Mouse (Mus musculus): ENCODE results near the gene Plbd2. TPM values are rescaled to one million over a fixed set of nuclear protein-coding genes. Genes with fewer than 3 reads are reported as not detected.
"Not testable (repeated sequence)": the region's sequence is repeated elsewhere in the genome, so short reads cannot be mapped to it uniquely, and the experiment has no call there.

Gene Plbd2
- polyA plus RNA-seq, 1 experiment from 2014 or later: 32.3 TPM

DNA sequence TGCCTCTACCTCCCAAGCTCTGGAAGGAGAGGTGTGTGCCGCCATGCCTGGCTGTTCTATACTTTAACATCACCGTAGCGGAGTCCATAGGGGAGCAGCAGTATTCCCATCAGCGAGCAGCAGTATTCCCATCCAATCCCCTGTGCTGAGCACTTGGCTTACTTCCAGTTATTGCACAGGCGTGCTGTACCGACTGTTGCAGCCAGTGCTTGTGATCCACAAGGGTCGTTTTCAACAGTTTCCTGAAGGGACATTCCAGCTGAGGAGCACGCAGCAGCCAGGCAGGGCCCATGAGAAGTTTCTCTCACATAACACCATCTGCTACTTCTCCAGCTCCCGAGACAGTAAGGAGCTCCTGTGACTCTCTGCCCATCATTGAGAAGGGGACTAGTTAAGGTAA lies 3.1 kb upstream of the Plbd2 start:
- no peak for ATAC-seq (ENCODE audit: low FRiP score)
- Histone ChIP-seq H3K9ac (no peak overlapping the region), H3K4me2 (no peak overlapping the region), H3K36me3 (no peaks in the 10 kb centered on the region), H3K27me3 (0 out of 2 replicates have a peak, but pooled peaks cover 5% of the 10 kb centered on the region), H3K4me1 (replicated peaks) (peaks cover 47% of the 10 kb centered on the region), H3K9me3 (no peaks in the 10 kb centered on the region), H3K27ac (no peak overlapping the region), H3K4me3 (no peak overlapping the region)
- 57% methylated on average over 9 of the region's 9 CpGs for WGBS

DNA sequence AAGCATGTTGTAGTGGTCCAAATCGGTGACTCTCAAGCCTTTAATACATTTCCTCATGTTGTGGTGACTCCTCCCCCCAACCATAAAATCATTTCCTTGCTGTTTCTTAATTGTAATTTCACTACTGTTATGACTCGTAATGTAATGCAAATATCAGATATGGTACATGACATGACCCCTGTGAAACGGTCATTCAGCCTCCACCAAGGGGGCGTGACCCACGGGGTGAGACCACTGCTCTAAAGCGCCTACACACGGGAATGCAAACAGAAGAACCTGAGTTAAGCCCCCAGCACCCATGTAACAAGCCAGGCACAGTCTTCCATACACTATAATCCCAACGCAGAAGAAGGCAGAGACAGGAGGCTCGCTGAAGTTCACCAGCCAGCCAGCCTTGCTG lies 2.4 kb upstream of the Plbd2 start:
- Histone ChIP-seq H3K9me3 (no peaks in the 10 kb centered on the region), H3K4me3 (no peak overlapping the region), H3K36me3 (no peaks in the 10 kb centered on the region), H3K4me1 (replicated peaks) (peaks cover 40% of the 10 kb centered on the region), H3K27me3 (no peaks in the 10 kb centered on the region), H3K27ac (no peak overlapping the region), H3K9ac (no peak overlapping the region), H3K4me2 (no peak overlapping the region)
- WGBS: 72% methylated on average over 9 of the region's 9 CpGs
- no peak for ATAC-seq (ENCODE audit: low FRiP score)

DNA sequence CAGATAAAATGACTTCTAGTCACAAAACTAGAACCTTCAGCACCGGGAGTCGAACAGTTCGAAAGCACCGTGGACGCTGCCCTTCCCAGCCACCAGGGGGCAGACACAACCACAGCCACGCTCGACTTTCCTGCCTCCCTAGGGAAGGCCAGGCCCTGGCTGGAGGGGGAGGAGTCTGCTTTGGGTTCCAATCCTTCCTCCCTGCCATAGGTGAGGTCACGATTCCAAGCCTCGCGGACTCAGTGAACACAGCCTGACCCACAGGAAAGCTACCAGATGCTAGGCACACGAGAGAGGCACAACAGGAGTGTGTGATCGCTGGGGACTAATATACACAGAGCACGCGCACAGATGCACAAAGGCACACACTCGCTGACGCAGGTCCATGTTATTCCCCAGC lies 1.9 kb upstream of the Plbd2 start:
- no peak overlapping the region for H3K9ac ChIP-seq
- 24% methylated on average over 16 of the region's 16 CpGs for WGBS
- peaks cover 36% of the 10 kb centered on the region for H3K4me1 ChIP-seq (replicated peaks)
- H3K9me3 ChIP-seq: no peaks in the 10 kb centered on the region
- H3K27me3 ChIP-seq: no peaks in the 10 kb centered on the region
- no peaks in the 10 kb centered on the region for H3K36me3 ChIP-seq
- ATAC-seq (ENCODE audit: low FRiP score): no peak
- H3K27ac ChIP-seq: no peak overlapping the region
- H3K4me3 ChIP-seq: no peak overlapping the region
- no peak overlapping the region for H3K4me2 ChIP-seq

DNA sequence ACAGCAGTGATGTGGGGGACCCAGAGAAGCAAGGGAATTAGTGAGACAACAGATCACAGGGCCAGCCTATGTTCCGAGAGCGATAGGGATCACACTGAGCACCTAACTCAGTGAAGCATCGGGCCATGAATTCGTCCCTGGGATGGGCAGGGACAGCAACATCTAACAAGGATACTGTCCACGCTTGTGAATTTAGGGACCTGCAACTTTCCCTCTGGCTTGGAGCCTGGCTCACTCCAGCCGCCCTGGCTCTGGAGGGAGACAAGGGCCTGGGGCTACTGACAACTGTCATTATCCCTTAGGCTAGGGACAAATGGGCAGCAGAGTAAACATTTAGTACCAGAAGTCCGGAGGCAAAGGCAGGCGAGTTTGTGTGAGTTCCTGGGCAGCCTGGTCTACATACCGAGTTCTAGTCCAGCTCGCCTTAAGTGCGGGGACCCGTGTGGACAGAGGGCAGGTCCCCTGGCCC lies 716 bp downstream of the Plbd2 start:
- 0 out of 2 replicates have a peak, but pooled peaks have one; percentile 32 for ATAC-seq (ENCODE audit: low FRiP score)
- Histone ChIP-seq H3K4me1 (replicated peaks) (peaks cover 31% of the 10 kb centered on the region), H3K9ac (peak overlapping the region; percentile 96), H3K4me2 (peak overlapping the region; percentile 96), H3K36me3 (peaks cover 11% of the 10 kb centered on the region), H3K9me3 (no peaks in the 10 kb centered on the region), H3K27me3 (no peaks in the 10 kb centered on the region), H3K4me3 (peak overlapping the region; percentile 92), H3K27ac (no peak overlapping the region)
- WGBS: 6% methylated on average over 12 of the region's 12 CpGs

- H3K9ac ChIP-seq: peak overlapping the region; percentile 96
- no peak overlapping the region for H3K27ac ChIP-seq
- WGBS: 70% methylated on average over 9 of the region's 9 CpGs
- H3K4me1 ChIP-seq (replicated peaks): peaks cover 27% of the 10 kb centered on the region
- peak overlapping the region; percentile 92 for H3K4me3 ChIP-seq
- H3K36me3 ChIP-seq: peaks cover 13% of the 10 kb centered on the region
- H3K4me2 ChIP-seq: peak overlapping the region; percentile 96
- H3K27me3 ChIP-seq: no peaks in the 10 kb centered on the region
- H3K9me3 ChIP-seq: no peaks in the 10 kb centered on the region
- no peak for ATAC-seq (ENCODE audit: low FRiP score)
These were observed 1.2 kb downstream of the Plbd2 start for GRCm38 (mm10) chr5:120502147-120502621.

- peaks cover 24% of the 10 kb centered on the region for H3K36me3 ChIP-seq
- not testable (repeated sequence) for H3K9ac ChIP-seq; H3K27me3 ChIP-seq; ATAC-seq (ENCODE audit: low FRiP score); H3K4me3 ChIP-seq; H3K9me3 ChIP-seq; H3K27ac ChIP-seq; H3K4me2 ChIP-seq
- 86% methylated on average over 9 of the region's 9 CpGs for whole genome bisulfite sequencing
- peaks cover 21% of the 10 kb centered on the region for H3K4me1 ChIP-seq (replicated peaks)
These were observed 2.8 kb downstream of the Plbd2 start for GRCm38 (mm10) chr5:120500609-120501008.

- H3K27ac ChIP-seq: no peak overlapping the region
- H3K4me2 ChIP-seq: no peak overlapping the region
- no peaks in the 10 kb centered on the region for H3K9me3 ChIP-seq
- ATAC-seq (ENCODE audit: low FRiP score): no peak
- peaks cover 27% of the 10 kb centered on the region for H3K4me1 ChIP-seq (replicated peaks)
- peaks cover 32% of the 10 kb centered on the region for H3K36me3 ChIP-seq
- H3K4me3 ChIP-seq: no peak overlapping the region
- no peaks in the 10 kb centered on the region for H3K27me3 ChIP-seq
- no peak overlapping the region for H3K9ac ChIP-seq
- WGBS: 81% methylated on average over 4 of the region's 4 CpGs
These were observed 4.2 kb downstream of the Plbd2 start for GRCm38 (mm10) chr5:120499202-120499601.

GRCm38 (mm10) chr5:120497071-120497470 lies 6.4 kb downstream of the Plbd2 start:
- peaks cover 27% of the 10 kb centered on the region for H3K4me1 ChIP-seq (replicated peaks)
- H3K9ac ChIP-seq: no peak overlapping the region
- H3K4me2 ChIP-seq: no peak overlapping the region
- no peak for ATAC-seq (ENCODE audit: low FRiP score)
- 94% methylated on average over 3 of the region's 3 CpGs for WGBS
- peaks cover 53% of the 10 kb centered on the region for H3K36me3 ChIP-seq
- no peaks in the 10 kb centered on the region for H3K9me3 ChIP-seq
- H3K4me3 ChIP-seq: no peak overlapping the region
- H3K27me3 ChIP-seq: no peaks in the 10 kb centered on the region
- H3K27ac ChIP-seq: no peak overlapping the region

DNA sequence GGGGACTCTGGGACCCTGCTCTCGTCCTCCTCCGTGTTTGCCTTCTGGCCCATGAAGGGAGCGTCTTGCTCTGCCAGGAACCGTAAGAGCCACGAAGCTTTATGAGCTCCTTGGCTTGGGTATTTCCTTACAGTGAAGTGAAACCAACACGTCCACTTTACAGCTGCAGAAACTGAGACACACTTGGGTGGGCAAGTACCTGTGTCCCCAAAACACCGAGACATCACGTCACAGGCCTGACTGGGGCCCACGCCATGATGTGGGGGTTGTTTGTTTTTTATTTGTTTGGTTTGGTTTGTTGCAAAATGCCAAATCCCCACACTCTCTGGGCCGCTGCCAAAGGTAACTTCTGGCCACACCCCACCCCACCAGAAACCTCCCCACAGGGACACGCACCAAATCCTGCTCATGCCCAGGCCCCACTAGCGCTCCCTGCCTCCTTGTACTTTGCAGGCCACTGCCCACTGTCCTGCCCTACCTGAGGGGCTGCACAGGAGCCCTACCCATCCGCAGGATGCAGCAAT lies 7.7 kb downstream of the Plbd2 start:
- Histone ChIP-seq H3K4me3 (no peak overlapping the region), H3K4me1 (replicated peaks) (peaks cover 26% of the 10 kb centered on the region; the same call in 1 of the 2 replicates), H3K27me3 (no peaks in the 10 kb centered on the region), H3K36me3 (peaks cover 59% of the 10 kb centered on the region), H3K27ac (no peak overlapping the region), H3K4me2 (no peak overlapping the region), H3K9me3 (no peaks in the 10 kb centered on the region), H3K9ac (0 out of 2 replicates have a peak overlapping the region, but pooled peaks have one; percentile 8)
- no peak for ATAC-seq (ENCODE audit: low FRiP score)
- 94% methylated on average over 13 of the region's 13 CpGs for WGBS

DNA sequence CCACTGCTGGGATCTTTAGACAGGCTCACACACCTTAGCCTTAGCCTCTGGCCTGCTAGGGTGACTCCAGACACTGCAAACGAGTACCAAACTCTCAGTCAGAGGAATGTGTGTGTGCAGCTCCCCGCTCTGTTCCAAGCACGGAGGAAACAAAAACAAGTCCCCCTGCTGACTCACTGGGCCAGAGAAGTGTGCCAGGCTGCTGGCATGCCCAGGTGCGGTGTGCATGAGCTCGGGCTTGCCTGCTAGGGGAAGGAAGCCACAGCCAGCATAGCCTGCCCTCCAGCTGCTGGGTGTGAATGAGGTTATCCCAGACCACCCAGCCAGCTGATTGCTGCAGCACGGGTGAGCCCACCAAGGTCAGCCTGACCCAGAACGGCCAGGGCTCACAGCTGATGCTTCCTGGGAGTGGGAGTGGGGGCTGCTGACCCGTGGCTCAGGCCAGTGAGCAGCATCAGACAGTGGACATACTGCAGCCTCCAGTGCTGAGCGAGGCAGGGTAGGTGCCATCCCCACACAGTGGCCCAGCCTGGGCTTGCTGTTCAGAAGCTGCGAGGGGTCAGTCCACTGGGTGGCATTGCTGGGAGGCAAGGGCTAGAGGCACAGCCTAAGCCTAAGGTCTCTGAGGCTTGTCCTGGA lies 8.2 kb downstream of the Plbd2 start:
- H3K4me2 ChIP-seq: no peak overlapping the region
- WGBS: 80% methylated on average over 10 of the region's 10 CpGs
- no peak for ATAC-seq (ENCODE audit: low FRiP score)

GRCm38 (mm10) chr5:120493873-120494395 lies 9.5 kb downstream of the Plbd2 start:
- Histone ChIP-seq H3K9me3 (no peaks in the 10 kb centered on the region), H3K4me3 (no peak overlapping the region), H3K9ac (peak overlapping the region; percentile 35; the same call in 1 of the 2 replicates), H3K36me3 (peaks cover 66% of the 10 kb centered on the region), H3K27ac (0 out of 2 replicates have a peak overlapping the region, but pooled peaks have one; percentile 6), H3K4me1 (replicated peaks) (peaks cover 30% of the 10 kb centered on the region; the same call in 1 of the 2 replicates), H3K4me2 (no peak overlapping the region), H3K27me3 (no peaks in the 10 kb centered on the region)
- 66% methylated on average over 9 of the region's 9 CpGs for WGBS
- ATAC-seq (ENCODE audit: low FRiP score): no peak

More for the DNA sequence above, 8.2 kb downstream of the Plbd2 start:
- peaks cover 61% of the 10 kb centered on the region for H3K36me3 ChIP-seq
- no peaks in the 10 kb centered on the region for H3K27me3 ChIP-seq
- no peaks in the 10 kb centered on the region for H3K9me3 ChIP-seq
- H3K4me1 ChIP-seq (replicated peaks): peaks cover 30% of the 10 kb centered on the region; the same call in 1 of the 2 replicates
- no peak overlapping the region for H3K27ac ChIP-seq
- 0 out of 2 replicates have a peak overlapping the region, but pooled peaks have one; percentile 8 for H3K9ac ChIP-seq
- no peak overlapping the region for H3K4me3 ChIP-seq

DNA sequence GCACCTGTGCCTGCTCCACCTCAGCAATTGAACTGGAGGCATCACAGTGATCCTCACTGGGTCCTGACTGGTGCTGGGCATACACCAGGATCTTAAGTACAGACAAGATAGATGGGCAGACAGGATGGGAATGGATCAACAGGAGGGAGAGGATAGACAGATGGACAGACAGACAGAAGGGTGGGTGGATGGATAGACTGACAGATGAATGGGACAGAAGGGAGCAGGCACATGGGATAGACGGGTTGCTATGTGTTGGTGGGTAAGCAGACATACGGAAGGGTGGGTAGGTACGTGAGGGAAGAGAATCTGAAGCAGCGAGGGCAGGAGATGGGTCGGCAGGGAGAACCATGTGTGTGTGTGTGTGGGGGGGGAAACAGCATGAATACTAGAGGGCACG lies 10.0 kb downstream of the Plbd2 start:
- no peak overlapping the region for H3K9ac ChIP-seq
- H3K27ac ChIP-seq: no peak overlapping the region
- no peaks in the 10 kb centered on the region for H3K27me3 ChIP-seq
- WGBS: 90% methylated on average over 6 of the region's 6 CpGs
- peaks cover 66% of the 10 kb centered on the region for H3K36me3 ChIP-seq
- ATAC-seq (ENCODE audit: low FRiP score): no peak
- no peak overlapping the region for H3K4me3 ChIP-seq
- H3K4me1 ChIP-seq (replicated peaks): peaks cover 30% of the 10 kb centered on the region; the same call in 1 of the 2 replicates
- no peaks in the 10 kb centered on the region for H3K9me3 ChIP-seq
- no peak overlapping the region for H3K4me2 ChIP-seq
